Mouse (Mus musculus) heart, adult 2 months (tissue): ENCODE measurements around the gene Thbs3.

Source experiments
- CTCF ChIP-seq: fragments of 200-600 bp; IDR thresholded peaks from 2 replicates; pipeline ENCODE4 v1.8.1; 2022; ENCODE audit warnings: antibody characterized with exemption, mild to moderate bottlenecking, moderate library complexity
- EP300 ChIP-seq: fragments of 200-500 bp; IDR thresholded peaks from 2 replicates; pipeline ENCODE4 v1.6.1; 2011; ENCODE audit warnings: low read depth, low read length, control low read depth; ENCODE audit not compliant: insufficient read depth
- POLR2A ChIP-seq: fragments of 200-500 bp; IDR thresholded peaks from 2 replicates; pipeline ENCODE4 v1.6.1; 2011; ENCODE audit warnings: mild to moderate bottlenecking, low read depth, low read length, control low read depth; ENCODE audit not compliant: insufficient read depth

GRCm38 (mm10) chr3:89199839-89200238, 15.1 kb upstream of the Thbs3 start:
- TF ChIP-seq CTCF: no peak
- no peak for TF ChIP-seq EP300
- TF ChIP-seq POLR2A: no peak
